Mouse (Mus musculus) forebrain, embryonic 11.5 days (tissue): Measurements from ENCODE around the gene Ghrhr. TPM values are rescaled to one million over a fixed set of nuclear protein-coding genes. Genes with fewer than 3 reads are reported as not detected.
A peak's percentile ranks its signal among the peaks of the same experiment; 100 is the strongest.

ENCODE experiments used
- ATAC-seq: fragments of 200-750 bp; cut with Nextera tagmentation; replicated peaks from 2 replicates; pipeline ENCODE4 v1.8.0; 2017; ENCODE audit warnings: moderate TSS enrichment; ENCODE audit not compliant: low FRiP score
- DNase-seq: peaks from one replicate; pipeline ENCODE4 v3.0.0-alpha.2; 2017; ENCODE audit warnings: low spot score
- H3K27ac ChIP-seq: fragments of 300-500 bp; sonication (generic); 2 replicates; pipeline ENCODE4 v1.5.1; 2014; ENCODE audit warnings: low read depth, low read length
- H3K27me3 ChIP-seq: fragments of 300-500 bp; sonication (generic); 2 replicates; pipeline ENCODE4 v1.6.1; 2014; ENCODE audit warnings: mild to moderate bottlenecking, low read length, mixed read lengths; ENCODE audit not compliant: control insufficient read depth, insufficient read depth
- H3K36me3 ChIP-seq: fragments of 300-500 bp; sonication (generic); 2 replicates; pipeline ENCODE4 v1.6.1; 2014; ENCODE audit warnings: mild to moderate bottlenecking, low read length, moderate library complexity, mixed read lengths; ENCODE audit not compliant: control insufficient read depth, insufficient read depth
- H3K4me1 ChIP-seq: fragments of 300-500 bp; sonication (generic); replicated peaks from 2 replicates; pipeline ENCODE4 v1.6.1; 2014; ENCODE audit warnings: low read length, mixed read lengths; ENCODE audit not compliant: control insufficient read depth, insufficient read depth
- H3K4me2 ChIP-seq: fragments of 300-500 bp; sonication (generic); 2 replicates; pipeline ENCODE4 v1.6.1; 2014; ENCODE audit warnings: low read depth, mild to moderate bottlenecking, low read length, moderate library complexity, mixed read lengths; ENCODE audit not compliant: severe bottlenecking
- H3K4me3 ChIP-seq: fragments of 300-500 bp; sonication (generic); 2 replicates; pipeline ENCODE4 v1.5.1; 2014; ENCODE audit warnings: low read depth, low read length
- H3K9ac ChIP-seq: fragments of 300-500 bp; sonication (generic); 2 replicates; pipeline ENCODE4 v1.6.1; 2014; ENCODE audit warnings: low read length
- H3K9me3 ChIP-seq: fragments of 300-500 bp; sonication (generic); 2 replicates; pipeline ENCODE4 v1.6.1; 2016; ENCODE audit warnings: low read length, mixed read lengths; ENCODE audit not compliant: control insufficient read depth
- WGBS: fragments of 180-500 bp; shearing (Covaris S2); extraction: QIAGEN DNeasy Blood & Tissue Kit; methylation state at CpG from one replicate; pipeline ENCODE4 v1.1.7; 2014; 5-methylcytosine and 5-hydroxymethylcytosine counted together
- polyA plus RNA-seq: library from polyadenylated mRNA; unstranded; fragments of >200 nt; fragmentation: Nextera tagmentation; extraction: Ambion mirVana; gene quantifications from 2 replicates; pipeline ENCODE4 v1.2.1, GENCODE M21; 2014

Gene Ghrhr
- polyA plus RNA-seq, 1 experiment from 2014 or later, result not detected

GRCm38 (mm10) chr6:55410977-55411376 lies 34.9 kb downstream of the Ghrhr start:
- no peaks in the 10 kb centered on the region for H3K4me1 ChIP-seq
- H3K27me3 ChIP-seq, result no peaks in the 10 kb centered on the region
- DNase-seq (no peak), ATAC-seq (no peak)
- H3K4me2 ChIP-seq, result no peak overlapping the region
- no peak overlapping the region for H3K9ac ChIP-seq
- WGBS, result 84% methylated on average over 5 of the region's 5 CpGs
- H3K9me3 ChIP-seq, result no peaks in the 10 kb centered on the region
- H3K4me3 ChIP-seq, result no peak overlapping the region
- no peak overlapping the region for H3K27ac ChIP-seq
- no peaks in the 10 kb centered on the region for H3K36me3 ChIP-seq

- no peaks in the 10 kb centered on the region for H3K36me3 ChIP-seq
- peaks cover 9% of the 10 kb centered on the region; the same call in 1 of the 2 replicates for H3K4me1 ChIP-seq
- no peaks in the 10 kb centered on the region for H3K27me3 ChIP-seq
- no peak overlapping the region for H3K4me3 ChIP-seq
- 72% methylated on average over 5 of the region's 5 CpGs for WGBS
- ATAC-seq, result no peak
- H3K4me2 ChIP-seq, result no peak overlapping the region
- no peak overlapping the region for H3K9ac ChIP-seq
- no peak overlapping the region for H3K27ac ChIP-seq
- H3K9me3 ChIP-seq, result no peaks in the 10 kb centered on the region
- DNase-seq, result no peak
Measured at GRCm38 (mm10) chr6:55416202-55416601, 40.1 kb downstream of the Ghrhr start.

GRCm38 (mm10) chr6:55418746-55419410 lies 42.8 kb downstream of the Ghrhr start:
- peaks cover 14% of the 10 kb centered on the region for H3K4me1 ChIP-seq
- DNase-seq (no peak), ATAC-seq (no peak)
- H3K9me3 ChIP-seq, result no peaks in the 10 kb centered on the region
- WGBS, result 59% methylated on average over 2 of the region's 2 CpGs
- H3K4me2 ChIP-seq, result no peak overlapping the region
- H3K27me3 ChIP-seq, result no peaks in the 10 kb centered on the region
- no peak overlapping the region for H3K9ac ChIP-seq
- H3K27ac ChIP-seq, result no peak overlapping the region
- no peaks in the 10 kb centered on the region for H3K36me3 ChIP-seq
- H3K4me3 ChIP-seq, result no peak overlapping the region

GRCm38 (mm10) chr6:55420411-55420810 lies 44.3 kb downstream of the Ghrhr start:
- H3K27ac ChIP-seq, result no peak overlapping the region
- ATAC-seq, result no peak
- DNase-seq, result peak; percentile 44

GRCm38 (mm10) chr6:55420869-55421361 lies 44.8 kb downstream of the Ghrhr start:
- H3K4me2 ChIP-seq, result no peak overlapping the region
- H3K27me3 ChIP-seq, result no peaks in the 10 kb centered on the region
- no peak overlapping the region for H3K9ac ChIP-seq
- H3K4me3 ChIP-seq, result no peak overlapping the region
- peaks cover 14% of the 10 kb centered on the region for H3K4me1 ChIP-seq
- no peak overlapping the region for H3K27ac ChIP-seq
- no peaks in the 10 kb centered on the region for H3K9me3 ChIP-seq
- no peaks in the 10 kb centered on the region for H3K36me3 ChIP-seq
- ATAC-seq, result peak; percentile 51; the same call in 1 of the 2 replicates
- DNase-seq, result peak; percentile 47
- WGBS, result 10% methylated on average over 1 of the region's 1 CpGs

More at GRCm38 (mm10) chr6:55420411-55420810, 44.3 kb downstream of the Ghrhr start:
- Histone ChIP-seq H3K9ac (no peak overlapping the region), H3K9me3 (no peaks in the 10 kb centered on the region), H3K4me3 (no peak overlapping the region), H3K4me1 (peaks cover 14% of the 10 kb centered on the region), H3K27me3 (no peaks in the 10 kb centered on the region), H3K36me3 (no peaks in the 10 kb centered on the region), H3K4me2 (no peak overlapping the region)
- WGBS, result 77% methylated on average over 3 of the region's 3 CpGs

GRCm38 (mm10) chr6:55432121-55432520 lies 56.0 kb downstream of the Ghrhr start:
- DNase-seq, result no peak
- Histone ChIP-seq H3K4me1 (peaks cover 5% of the 10 kb centered on the region), H3K9ac (no peak overlapping the region), H3K27ac (no peak overlapping the region), H3K36me3 (no peaks in the 10 kb centered on the region), H3K4me3 (no peak overlapping the region), H3K4me2 (no peak overlapping the region), H3K27me3 (no peaks in the 10 kb centered on the region), H3K9me3 (no peaks in the 10 kb centered on the region)
- no peak for ATAC-seq

GRCm38 (mm10) chr6:55434360-55434759 lies 58.3 kb downstream of the Ghrhr start:
- Histone ChIP-seq H3K27ac (0 out of 2 replicates have a peak overlapping the region, but pooled peaks have one; percentile 53), H3K4me3 (no peak overlapping the region)
- peak; percentile 70; the same call in 1 of the 2 replicates for ATAC-seq

GRCm38 (mm10) chr6:55435266-55436159 lies 59.4 kb downstream of the Ghrhr start:
- no peak overlapping the region for H3K4me2 ChIP-seq
- no peak overlapping the region for H3K27ac ChIP-seq
- DNase-seq (peak; percentile 51), ATAC-seq (0 out of 2 replicates have a peak, but pooled peaks have one; percentile 53)
- H3K4me3 ChIP-seq, result no peak overlapping the region
- peaks cover 5% of the 10 kb centered on the region for H3K4me1 ChIP-seq
- H3K9ac ChIP-seq, result no peak overlapping the region
- 66% methylated on average over 8 of the region's 8 CpGs for WGBS
- no peaks in the 10 kb centered on the region for H3K9me3 ChIP-seq
- no peaks in the 10 kb centered on the region for H3K27me3 ChIP-seq
- no peaks in the 10 kb centered on the region for H3K36me3 ChIP-seq

More at GRCm38 (mm10) chr6:55434360-55434759, 58.3 kb downstream of the Ghrhr start:
- Histone ChIP-seq H3K4me2 (no peak overlapping the region), H3K27me3 (no peaks in the 10 kb centered on the region), H3K9me3 (no peaks in the 10 kb centered on the region), H3K9ac (no peak overlapping the region), H3K4me1 (peaks cover 5% of the 10 kb centered on the region), H3K36me3 (no peaks in the 10 kb centered on the region)
- peak; percentile 53 for DNase-seq
- WGBS, result 34% methylated on average over 3 of the region's 3 CpGs
